Mouse (Mus musculus) megakaryocyte, embryonic 14.5 days (primary cell): ENCODE measurements around the gene Pla2g16.

Source experiments
- FLI1 ChIP-seq: IDR thresholded peaks from 2 replicates; pipeline ENCODE4 v1.6.1; 2012; ENCODE audit warnings: low read length, inconsistent platforms, mixed read lengths
- GATA1 ChIP-seq: IDR thresholded peaks from 3 replicates; pipeline ENCODE4 v1.6.1; 2012; ENCODE audit warnings: mixed read lengths, low read length, inconsistent platforms, borderline replicate concordance

DNA sequence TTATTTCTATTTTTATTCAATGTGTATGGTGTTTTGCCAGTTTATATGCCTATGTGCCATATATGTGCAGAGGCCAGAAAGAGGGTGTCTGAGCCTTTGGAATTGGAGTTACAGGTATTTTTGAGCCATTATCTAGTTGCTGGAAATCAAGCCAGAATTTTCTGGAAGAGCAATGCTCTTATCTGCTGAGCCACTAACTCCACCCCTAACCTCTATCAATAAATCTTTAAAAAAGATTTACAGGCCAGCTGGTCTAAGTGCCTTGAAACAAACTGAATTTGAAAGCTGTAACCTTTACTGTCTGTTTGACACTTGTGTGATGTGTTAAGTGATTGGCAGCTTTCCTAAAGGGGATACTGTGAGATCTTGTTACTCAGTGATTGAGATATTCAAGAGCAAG, 33.5 kb upstream of the Pla2g16 start:
- no peak for TF ChIP-seq GATA1
- no peak for TF ChIP-seq FLI1
